Mouse (Mus musculus) spleen, adult 2 months (tissue): Measurements from ENCODE around the gene Smu1. TPM values are rescaled to one million over a fixed set of nuclear protein-coding genes. Genes with fewer than 3 reads are reported as not detected.
"Not testable (repeated sequence)": the region's sequence is repeated elsewhere in the genome, so short reads cannot be mapped to it uniquely, and the experiment has no call there.

Experiments
- DNase-seq, 2 experiments: peaks; one replicate each; pipeline versions ENCODE4 v3.0.0 to v3.0.0-alpha.2; 2012 to 2021; ENCODE audit warnings: low spot score in 2 of 2, low read depth in 1 of 2
- H3K27ac ChIP-seq: fragments of 200-500 bp; 2 replicates; pipeline ENCODE4 v1.5.1; 2012; ENCODE audit warnings: low read length, inconsistent platforms; ENCODE audit not compliant: insufficient read depth
- H3K27me3 ChIP-seq: fragments of 200-500 bp; 2 replicates; pipeline ENCODE4 v1.6.1; 2012; ENCODE audit warnings: mild to moderate bottlenecking, moderate library complexity, low read length, inconsistent platforms; ENCODE audit not compliant: control insufficient read depth, insufficient read depth
- H3K36me3 ChIP-seq: fragments of 200-500 bp; 2 replicates; pipeline ENCODE4 v1.6.1; 2012; ENCODE audit warnings: mild to moderate bottlenecking, low read length, inconsistent platforms; ENCODE audit not compliant: control insufficient read depth, insufficient read depth
- H3K4me1 ChIP-seq: fragments of 200-500 bp; 2 replicates; pipeline ENCODE4 v1.6.1; 2011; ENCODE audit warnings: inconsistent platforms; ENCODE audit not compliant: control insufficient read depth, insufficient read depth, insufficient read length
- H3K4me3 ChIP-seq: fragments of 200-500 bp; 2 replicates; pipeline ENCODE4 v1.5.1; 2011; ENCODE audit warnings: mild to moderate bottlenecking, inconsistent platforms; ENCODE audit not compliant: insufficient read depth, insufficient read length; ENCODE audit errors: extremely low read depth
- CTCF ChIP-seq: fragments of 200-500 bp; IDR thresholded peaks from 2 replicates; pipeline ENCODE4 v1.5.1; 2011; ENCODE audit warnings: mild to moderate bottlenecking, inconsistent platforms; ENCODE audit not compliant: insufficient read depth, insufficient read length, insufficient replicate concordance; ENCODE audit errors: extremely low read depth
- POLR2A ChIP-seq: fragments of 200-500 bp; IDR thresholded peaks from 2 replicates; pipeline ENCODE4 v1.6.1; 2011; ENCODE audit warnings: low read depth, low read length, inconsistent platforms
- WGBS: fragments of 180-500 bp; shearing (Covaris S2); methylation state at CpG from one replicate; pipeline ENCODE4 v1.1.7; 2018; 5-methylcytosine and 5-hydroxymethylcytosine counted together
- polyA plus RNA-seq: library from polyadenylated mRNA; depleted of rRNA; stranded (reverse); fragments of >200 nt; gene quantifications from 2 replicates; pipeline ENCODE4 v1.2.3, GENCODE M21; 2012; rRNA removed

Smu1 gene
- 9.2 and 11.8 TPM in 2 replicates for polyA plus RNA-seq

- TF ChIP-seq CTCF: no peak
- no peak for TF ChIP-seq POLR2A
- under 1% methylated on average over 40 of the region's 40 CpGs for WGBS
- H3K36me3 ChIP-seq: peaks cover 13% of the 10 kb centered on the region
- H3K4me3 ChIP-seq: peak within 1 kb of the TSS; percentile 95
- H3K4me1 ChIP-seq: no peaks in the 10 kb centered on the region
- H3K27ac ChIP-seq: peak within 1 kb of the TSS; percentile 84
- DNase-seq: peak; percentile 90 to 96
- no peaks in the 10 kb centered on the region for H3K27me3 ChIP-seq
These were observed at the start of gene Smu1 for GRCm38 (mm10) chr4:40757780-40758420. Gene Smu1 (minus strand): TSS chr4:40757923.

- TF ChIP-seq CTCF (no peak), POLR2A (no peak)
- H3K27ac ChIP-seq: no peak overlapping the region
- peaks cover 34% of the 10 kb centered on the region for H3K36me3 ChIP-seq
- WGBS: 96% methylated on average over 4 of the region's 4 CpGs
- no peak for DNase-seq
- no peaks in the 10 kb centered on the region for H3K27me3 ChIP-seq
- no peak overlapping the region for H3K4me3 ChIP-seq
- no peaks in the 10 kb centered on the region for H3K4me1 ChIP-seq
These were observed 49.7 kb upstream of the Smu1 start for GRCm38 (mm10) chr4:40807382-40807781.

GRCm38 (mm10) chr4:40805401-40805800 lies 47.7 kb upstream of the Smu1 start:
- H3K27ac ChIP-seq: no peak overlapping the region
- TF ChIP-seq POLR2A: no peak
- TF ChIP-seq CTCF: no peak
- 95% methylated on average over 8 of the region's 8 CpGs for WGBS
- H3K4me1 ChIP-seq: no peaks in the 10 kb centered on the region
- no peaks in the 10 kb centered on the region for H3K27me3 ChIP-seq
- peaks cover 27% of the 10 kb centered on the region for H3K36me3 ChIP-seq
- no peak overlapping the region for H3K4me3 ChIP-seq
- DNase-seq: no peak

- DNase-seq: no peak
- Histone ChIP-seq H3K36me3 (peaks cover 19% of the 10 kb centered on the region), H3K27ac (no peak overlapping the region), H3K4me1 (no peaks in the 10 kb centered on the region), H3K27me3 (no peaks in the 10 kb centered on the region), H3K4me3 (no peak overlapping the region)
- TF ChIP-seq CTCF (no peak), POLR2A (no peak)
- WGBS: 95% methylated on average over 3 of the region's 3 CpGs
These were observed 45.1 kb upstream of the Smu1 start for GRCm38 (mm10) chr4:40802787-40803186.

GRCm38 (mm10) chr4:40801908-40802307 lies 44.2 kb upstream of the Smu1 start:
- no peaks in the 10 kb centered on the region for H3K27me3 ChIP-seq
- WGBS: 94% methylated on average over 4 of the region's 4 CpGs
- TF ChIP-seq CTCF (no peak), POLR2A (no peak)
- no peak overlapping the region for H3K27ac ChIP-seq
- H3K4me3 ChIP-seq: no peak overlapping the region
- peaks cover 13% of the 10 kb centered on the region for H3K36me3 ChIP-seq
- no peaks in the 10 kb centered on the region for H3K4me1 ChIP-seq
- no peak for DNase-seq

- DNase-seq: no peak
- Histone ChIP-seq H3K27me3 (no peaks in the 10 kb centered on the region), H3K27ac (no peak overlapping the region), H3K4me1 (no peaks in the 10 kb centered on the region), H3K4me3 (no peak overlapping the region), H3K36me3 (peaks cover 8% of the 10 kb centered on the region)
- WGBS: 92% methylated on average over 3 of the region's 3 CpGs
- no peak for TF ChIP-seq CTCF
- TF ChIP-seq POLR2A: no peak
These were observed 43.1 kb upstream of the Smu1 start for GRCm38 (mm10) chr4:40800873-40801272.

GRCm38 (mm10) chr4:40798833-40799555 lies 41.3 kb upstream of the Smu1 start:
- H3K27ac ChIP-seq, H3K4me1 ChIP-seq, H3K36me3 ChIP-seq, H3K27me3 ChIP-seq, H3K4me3 ChIP-seq, DNase-seq: not testable (repeated sequence)
- 86% methylated on average over 2 of the region's 2 CpGs for WGBS
